Mouse (Mus musculus) stomach, postnatal 0 days (tissue): ENCODE results near the gene Uhrf1bp1l. TPM values are rescaled to one million over a fixed set of nuclear protein-coding genes. Genes with fewer than 3 reads are reported as not detected.

ENCODE experiments used
- ATAC-seq: fragments of 200-750 bp; cut with Nextera tagmentation; 2 replicates; pipeline ENCODE4 v1.8.0; 2017; ENCODE audit not compliant: low FRiP score, low TSS enrichment
- DNase-seq: peaks from one replicate; pipeline ENCODE4 v3.0.0-alpha.2; 2016; ENCODE audit warnings: low spot score
- H3K27ac ChIP-seq: fragments of 300-500 bp; sonication (generic); replicated peaks from 2 replicates; pipeline ENCODE4 v1.5.1; 2014; ENCODE audit warnings: mild to moderate bottlenecking, control low read depth
- H3K27me3 ChIP-seq: fragments of 300-500 bp; sonication (generic); 2 replicates; pipeline ENCODE4 v1.6.1; 2014; ENCODE audit warnings: low read length; ENCODE audit not compliant: control insufficient read depth, insufficient read depth
- H3K36me3 ChIP-seq: fragments of 300-500 bp; sonication (generic); 2 replicates; pipeline ENCODE4 v1.6.1; 2014; ENCODE audit warnings: low read length, mixed read lengths; ENCODE audit not compliant: control insufficient read depth, insufficient read depth
- H3K4me1 ChIP-seq: fragments of 300-500 bp; sonication (generic); replicated peaks from 2 replicates; pipeline ENCODE4 v1.6.1; 2014; ENCODE audit warnings: antibody characterized with exemption; ENCODE audit not compliant: control insufficient read depth, insufficient read depth
- H3K4me2 ChIP-seq: fragments of 300-500 bp; sonication (generic); replicated peaks from 2 replicates; pipeline ENCODE4 v1.6.1; 2014; ENCODE audit warnings: low read depth, mild to moderate bottlenecking, control low read depth, moderate library complexity
- H3K4me3 ChIP-seq: fragments of 300-500 bp; sonication (generic); 2 replicates; pipeline ENCODE4 v1.5.1; 2014; ENCODE audit warnings: low read depth, low read length, control low read depth
- H3K9ac ChIP-seq: fragments of 300-500 bp; sonication (generic); 2 replicates; pipeline ENCODE4 v1.6.1; 2014; ENCODE audit warnings: mild to moderate bottlenecking, low read length, control low read depth, mixed read lengths
- H3K9me3 ChIP-seq: fragments of 300-500 bp; sonication (generic); 2 replicates; pipeline ENCODE4 v1.6.1; 2016; ENCODE audit warnings: low read length; ENCODE audit not compliant: control insufficient read depth
- CTCF ChIP-seq: IDR thresholded peaks from 2 replicates; pipeline ENCODE4 v1.5.1; 2016; ENCODE audit warnings: antibody characterized with exemption, low read depth, mild to moderate bottlenecking, moderate library complexity
- EP300 ChIP-seq: optimal IDR thresholded peaks from 2 replicates; pipeline ENCODE3; 2016; ENCODE audit warnings: antibody characterized with exemption
- WGBS: fragments of 180-500 bp; shearing (Covaris S2); extraction: QIAGEN DNeasy Blood & Tissue Kit; methylation state at CpG from one replicate; pipeline ENCODE4 v1.1.7; 2014; 5-methylcytosine and 5-hydroxymethylcytosine counted together
- polyA plus RNA-seq: library from polyadenylated mRNA; unstranded; fragments of >200 nt; fragmentation: Nextera tagmentation; extraction: Ambion mirVana; gene quantifications from 2 replicates; pipeline ENCODE4 v1.2.1, GENCODE M21; 2015

Gene Uhrf1bp1l
- polyA plus RNA-seq, 1 experiment from 2014 or later = 13.3 TPM

DNA sequence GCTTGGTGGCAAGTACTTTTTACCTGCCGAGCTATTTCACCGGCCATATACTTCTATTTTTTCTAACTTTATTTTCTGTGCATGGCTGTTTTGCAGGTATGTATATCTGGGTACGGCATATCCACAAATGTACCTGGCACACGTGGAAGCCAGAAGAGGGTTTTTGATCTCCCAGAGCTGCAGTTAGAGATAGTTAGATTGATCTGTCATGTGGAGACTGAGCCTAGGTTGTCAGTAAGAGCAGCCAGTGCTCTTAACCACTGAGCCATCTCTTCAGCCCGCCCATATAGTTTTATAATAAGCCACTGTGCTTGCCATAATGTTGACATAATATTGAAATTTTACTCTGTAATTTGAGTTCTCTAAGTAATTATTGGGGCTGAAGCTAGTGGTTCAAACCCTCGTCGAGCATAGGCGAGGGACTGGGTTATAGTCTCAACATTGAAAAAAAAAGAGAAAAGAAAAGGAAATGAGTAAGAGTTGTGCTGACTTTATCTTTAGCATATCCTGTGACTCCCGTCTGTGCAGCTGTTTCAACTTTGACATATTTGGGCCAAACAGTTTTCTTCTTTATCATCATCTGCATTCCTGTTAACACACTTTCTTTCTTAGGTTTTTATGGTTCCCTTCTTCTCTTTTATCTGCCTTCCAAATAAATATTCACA is 19.8 kb downstream of the Uhrf1bp1l start:
- Histone ChIP-seq H3K27me3 (no peaks in the 10 kb centered on the region), H3K9ac (no peak overlapping the region), H3K4me1 (no peaks in the 10 kb centered on the region), H3K4me3 (no peak overlapping the region), H3K9me3 (no peaks in the 10 kb centered on the region), H3K4me2 (no peak overlapping the region), H3K36me3 (no peaks in the 10 kb centered on the region), H3K27ac (no peak overlapping the region)
- no peak for TF ChIP-seq EP300
- TF ChIP-seq CTCF = no peak
- ATAC-seq (no peak), DNase-seq (no peak)
- 65% methylated on average over 9 of the region's 9 CpGs for WGBS

DNA sequence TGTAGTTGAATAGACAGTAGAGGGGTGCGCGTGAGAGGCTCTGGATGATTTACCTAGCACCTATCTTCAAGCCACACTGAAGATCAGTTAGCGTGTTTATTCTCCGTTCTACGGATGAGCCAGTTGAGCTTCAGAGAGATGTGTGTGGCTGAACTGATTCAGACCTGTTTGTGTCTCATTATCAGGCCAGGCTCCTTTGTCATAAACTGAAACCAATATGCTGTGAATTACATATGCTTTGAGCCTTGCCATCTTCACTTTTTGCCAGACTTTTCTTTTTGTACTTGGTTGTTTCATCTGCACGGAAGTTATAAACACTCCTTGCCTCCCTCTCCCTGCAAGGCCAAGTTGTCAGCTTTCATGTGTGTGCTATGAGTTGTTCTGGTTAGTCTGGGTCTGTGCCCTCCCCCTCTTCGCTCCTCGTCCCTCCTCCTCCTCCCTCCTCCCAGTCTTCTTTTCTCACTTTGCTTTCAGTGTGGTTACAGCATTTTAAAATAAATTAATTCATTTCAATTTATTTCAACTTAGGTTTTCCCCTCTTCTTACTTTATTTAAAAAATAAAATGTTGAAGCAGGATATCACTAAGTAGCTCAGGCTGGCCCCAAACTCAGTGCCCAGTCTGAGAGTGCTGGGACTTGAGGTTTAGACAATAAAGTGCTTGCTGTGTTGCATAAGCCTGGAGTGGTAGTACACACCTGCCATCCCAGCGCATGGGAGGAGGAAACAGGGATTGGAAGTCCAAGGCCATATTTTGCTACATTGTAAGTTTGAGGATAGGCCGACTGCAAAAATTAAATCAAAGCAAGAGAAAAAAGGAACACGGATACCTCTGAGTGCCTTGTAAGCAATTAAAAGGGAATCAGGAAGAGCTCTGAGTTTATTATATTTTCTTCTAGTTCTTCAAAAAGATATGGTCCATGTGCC is 21.3 kb downstream of the Uhrf1bp1l start:
- Histone ChIP-seq H3K9ac (no peak overlapping the region), H3K9me3 (no peaks in the 10 kb centered on the region), H3K36me3 (no peaks in the 10 kb centered on the region), H3K4me2 (no peak overlapping the region), H3K27ac (no peak overlapping the region), H3K4me3 (no peak overlapping the region), H3K4me1 (no peaks in the 10 kb centered on the region), H3K27me3 (no peaks in the 10 kb centered on the region)
- no peak for TF ChIP-seq CTCF
- no peak for TF ChIP-seq EP300
- WGBS = 81% methylated on average over 11 of the region's 11 CpGs
- DNase-seq (no peak), ATAC-seq (no peak)

- H3K4me1 ChIP-seq = no peaks in the 10 kb centered on the region
- ATAC-seq (peak; percentile 92), DNase-seq (peak; percentile 49)
- H3K27ac ChIP-seq = peak overlapping the region; percentile 74; the same call in 1 of the 2 replicates
- 62% methylated on average over 7 of the region's 7 CpGs for WGBS
- no peak overlapping the region for H3K4me3 ChIP-seq
- no peaks in the 10 kb centered on the region for H3K27me3 ChIP-seq
- no peaks in the 10 kb centered on the region for H3K9me3 ChIP-seq
- H3K4me2 ChIP-seq = peak overlapping the region; percentile 25; the same call in 1 of the 2 replicates
- no peak overlapping the region for H3K9ac ChIP-seq
- no peaks in the 10 kb centered on the region for H3K36me3 ChIP-seq
- TF ChIP-seq EP300 (no peak), CTCF (no peak)
Observed at GRCm38 (mm10) chr10:89768352-89769020, 23.7 kb downstream of the Uhrf1bp1l start.

GRCm38 (mm10) chr10:89769096-89769495 is 24.3 kb downstream of the Uhrf1bp1l start:
- peak; percentile 43; the same call in 1 of the 2 replicates for ATAC-seq
- H3K4me3 ChIP-seq = no peak overlapping the region

DNA sequence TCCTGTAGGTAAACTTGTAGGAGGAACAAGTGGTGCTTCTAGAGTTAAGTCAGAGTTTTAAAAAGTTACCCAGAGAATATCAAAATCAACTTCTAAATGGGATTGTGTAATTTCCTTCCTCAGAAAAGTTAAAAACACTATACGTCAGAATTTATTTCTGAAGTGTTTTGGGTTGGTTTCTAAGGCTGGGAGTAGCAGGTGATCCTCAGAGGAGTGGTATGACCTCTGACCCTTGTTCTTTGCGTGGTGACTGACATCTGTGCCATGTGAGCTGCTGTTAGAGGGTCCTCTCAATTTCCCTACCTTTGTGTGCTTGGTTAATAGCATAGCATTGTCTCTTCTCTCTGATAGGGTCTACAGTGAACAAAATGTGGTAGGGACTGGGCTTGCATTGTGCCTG is 27.1 kb downstream of the Uhrf1bp1l start:
- ATAC-seq (no peak), DNase-seq (no peak)
- no peak overlapping the region for H3K27ac ChIP-seq
- TF ChIP-seq EP300 = no peak
- TF ChIP-seq CTCF = no peak
- H3K9me3 ChIP-seq = no peaks in the 10 kb centered on the region
- H3K9ac ChIP-seq = no peak overlapping the region
- no peak overlapping the region for H3K4me2 ChIP-seq
- H3K4me3 ChIP-seq = no peak overlapping the region
- no peaks in the 10 kb centered on the region for H3K36me3 ChIP-seq
- H3K4me1 ChIP-seq = no peaks in the 10 kb centered on the region
- WGBS = 47% methylated on average over 2 of the region's 2 CpGs
- no peaks in the 10 kb centered on the region for H3K27me3 ChIP-seq

More at GRCm38 (mm10) chr10:89769096-89769495, 24.3 kb downstream of the Uhrf1bp1l start:
- H3K27me3 ChIP-seq = no peaks in the 10 kb centered on the region
- H3K27ac ChIP-seq = peak overlapping the region; percentile 74; the same call in 1 of the 2 replicates
- no peaks in the 10 kb centered on the region for H3K4me1 ChIP-seq
- TF ChIP-seq CTCF (no peak), EP300 (no peak)
- no peaks in the 10 kb centered on the region for H3K9me3 ChIP-seq
- DNase-seq = no peak
- H3K4me2 ChIP-seq = peak overlapping the region; percentile 25; the same call in 1 of the 2 replicates
- H3K9ac ChIP-seq = no peak overlapping the region
- H3K36me3 ChIP-seq = no peaks in the 10 kb centered on the region
- WGBS = 47% methylated on average over 4 of the region's 4 CpGs
